Mouse (Mus musculus) MEL (cell line): Measurements from ENCODE around the gene Bmpr2.

Experiments
- CHD2 ChIP-seq: IDR thresholded peaks from 2 replicates; pipeline ENCODE4 v1.6.1; 2011; ENCODE audit warnings: low read length, improper control_type of control experiment
- CTCF ChIP-seq, 3 experiments: IDR thresholded peaks in 2 of 3; conservative IDR thresholded peaks in 1 of 3; 2 replicates each; pipeline ENCODE4 v1.5.1; 2011 to 2012; ENCODE audit warnings: low read length in 3 of 3, low read depth in 2 of 3, mild to moderate bottlenecking in 2 of 3, improper control_type of control experiment in 1 of 3, inconsistent platforms in 1 of 3, mixed read lengths in 1 of 3, moderate library complexity in 1 of 3; ENCODE audit not compliant: control insufficient read depth in 1 of 3, insufficient read depth in 1 of 3, poor library complexity in 1 of 3, severe bottlenecking in 1 of 3
- E2F4 ChIP-seq: IDR thresholded peaks from 2 replicates; pipeline ENCODE4 v1.6.1; 2011; ENCODE audit warnings: low read depth, low read length, improper control_type of control experiment, borderline replicate concordance
- EP300 ChIP-seq, 2 experiments: IDR thresholded peaks; 2 replicates each; pipeline ENCODE4 v1.6.1; 2011; ENCODE audit warnings: improper control_type of control experiment in 2 of 2, low read length in 2 of 2, low read depth in 1 of 2, mild to moderate bottlenecking in 1 of 2
- JUND ChIP-seq: IDR thresholded peaks from 2 replicates; pipeline ENCODE4 v1.6.1; 2011; ENCODE audit warnings: low read depth, mild to moderate bottlenecking, improper control_type of control experiment, low read length
- MAFK ChIP-seq: IDR thresholded peaks from 2 replicates; pipeline ENCODE4 v1.6.1; 2011; ENCODE audit warnings: low read depth, mild to moderate bottlenecking, low read length, improper control_type of control experiment, borderline replicate concordance
- MAX ChIP-seq: IDR thresholded peaks from 2 replicates; pipeline ENCODE4 v1.6.1; 2011; ENCODE audit warnings: low read length, improper control_type of control experiment
- MAZ ChIP-seq: IDR thresholded peaks from 2 replicates; pipeline ENCODE4 v1.6.1; 2012; ENCODE audit warnings: low read depth, mild to moderate bottlenecking, inconsistent platforms, low read length, improper control_type of control experiment
- POLR2AphosphoS2 ChIP-seq: IDR thresholded peaks from 2 replicates; pipeline ENCODE4 v1.6.1; 2011; ENCODE audit warnings: low read length, improper control_type of control experiment
- POLR2AphosphoS5 ChIP-seq: IDR thresholded peaks from 2 replicates; pipeline ENCODE4 v1.6.1; 2012; ENCODE audit warnings: low read depth, borderline replicate concordance, mild to moderate bottlenecking, inconsistent platforms, low read length, moderate library complexity, mixed read lengths
- SIN3A ChIP-seq: IDR thresholded peaks from 2 replicates; pipeline ENCODE4 v1.6.1; 2012; ENCODE audit warnings: low read length, improper control_type of control experiment, inconsistent platforms

- no peak for TF ChIP-seq POLR2AphosphoS2
- no peak for TF ChIP-seq CTCF (IDR thresholded peaks at IDR 0.05 in 2 of 3, conservative IDR thresholded peaks at IDR 0.05 in 1 of 3; ENCODE audit: control insufficient read depth in 1 of 3, insufficient read depth in 1 of 3, low read depth in 2 of 3, low read length in 3 of 3, poor library complexity in 1 of 3, severe bottlenecking in 1 of 3)
- no peak for TF ChIP-seq MAFK
- TF ChIP-seq POLR2AphosphoS5 = no peak
- TF ChIP-seq JUND = no peak
- TF ChIP-seq MAX = no peak
- TF ChIP-seq EP300 (IDR thresholded peaks at IDR 0.05; ENCODE audit: low read depth in 1 of 2, low read length in 2 of 2) = no peak
- no peak for TF ChIP-seq CHD2
- no peak for TF ChIP-seq MAZ
- TF ChIP-seq E2F4 = no peak
- no peak for TF ChIP-seq SIN3A
Observed at GRCm38 (mm10) chr1:59848327-59848726, 85.1 kb downstream of the Bmpr2 start.
